Mouse (Mus musculus): ENCODE measurements around the gene 9430097D07Rik.

GRCm38 (mm10) chr2:32553592-32554148, 21.8 kb downstream of the 9430097D07Rik start:
- TF ChIP-seq POLR2A (IDR thresholded peaks at IDR 0.05; ENCODE audit: extremely low read depth, insufficient read depth, low read length) (no peak), CTCF (IDR thresholded peaks at IDR 0.05; ENCODE audit: low read depth, low read length) (no peak)

All from liver, adult 2 months (tissue).